Mouse (Mus musculus): ENCODE measurements around the gene Prr14l. TPM values are rescaled to one million over a fixed set of nuclear protein-coding genes. Genes with fewer than 3 reads are reported as not detected.

Gene Prr14l
- 36.9 TPM for polyA plus RNA-seq (2017; shearing (Covaris generic))

DNA sequence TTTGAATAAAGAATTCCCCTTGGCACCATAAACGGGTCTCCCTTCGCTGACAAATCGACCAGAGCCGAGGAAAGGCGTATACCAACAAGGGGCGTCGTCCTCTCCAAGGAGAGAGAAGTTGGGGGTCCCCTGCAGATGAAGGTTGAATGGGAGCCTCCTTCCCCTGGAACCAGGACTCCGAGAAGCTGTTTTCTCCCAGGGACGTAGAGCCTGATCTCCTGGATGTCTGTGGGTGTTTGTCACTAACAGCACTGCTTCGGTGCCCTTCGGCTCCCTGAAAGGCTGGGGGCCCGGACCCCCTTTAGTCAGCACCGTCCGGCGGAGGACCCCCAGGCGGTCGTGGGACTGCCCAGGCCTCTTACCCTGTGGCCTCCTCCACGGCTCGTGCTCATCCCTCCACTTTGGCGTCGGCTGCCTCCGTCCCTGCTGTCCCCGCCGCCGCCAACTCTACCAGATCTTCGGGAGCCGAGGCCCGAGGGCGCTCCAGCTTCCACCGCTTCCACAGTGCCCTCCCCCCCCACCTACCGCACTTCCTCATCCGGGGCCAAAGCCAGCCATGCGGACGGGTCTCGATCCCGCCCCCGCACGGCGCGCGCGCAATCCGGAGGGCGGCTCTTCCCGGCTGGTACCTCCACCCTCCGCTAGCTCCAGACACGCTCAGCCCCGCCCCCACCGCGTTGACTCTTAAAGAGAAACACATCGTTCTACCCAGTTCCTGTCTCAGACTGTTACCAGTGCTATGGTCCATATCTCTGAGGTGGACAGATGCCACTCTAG, at the start of gene Prr14l:
Gene Prr14l (minus strand): TSS at position 526 of the 777 bp plus-strand sequence.

DNA sequence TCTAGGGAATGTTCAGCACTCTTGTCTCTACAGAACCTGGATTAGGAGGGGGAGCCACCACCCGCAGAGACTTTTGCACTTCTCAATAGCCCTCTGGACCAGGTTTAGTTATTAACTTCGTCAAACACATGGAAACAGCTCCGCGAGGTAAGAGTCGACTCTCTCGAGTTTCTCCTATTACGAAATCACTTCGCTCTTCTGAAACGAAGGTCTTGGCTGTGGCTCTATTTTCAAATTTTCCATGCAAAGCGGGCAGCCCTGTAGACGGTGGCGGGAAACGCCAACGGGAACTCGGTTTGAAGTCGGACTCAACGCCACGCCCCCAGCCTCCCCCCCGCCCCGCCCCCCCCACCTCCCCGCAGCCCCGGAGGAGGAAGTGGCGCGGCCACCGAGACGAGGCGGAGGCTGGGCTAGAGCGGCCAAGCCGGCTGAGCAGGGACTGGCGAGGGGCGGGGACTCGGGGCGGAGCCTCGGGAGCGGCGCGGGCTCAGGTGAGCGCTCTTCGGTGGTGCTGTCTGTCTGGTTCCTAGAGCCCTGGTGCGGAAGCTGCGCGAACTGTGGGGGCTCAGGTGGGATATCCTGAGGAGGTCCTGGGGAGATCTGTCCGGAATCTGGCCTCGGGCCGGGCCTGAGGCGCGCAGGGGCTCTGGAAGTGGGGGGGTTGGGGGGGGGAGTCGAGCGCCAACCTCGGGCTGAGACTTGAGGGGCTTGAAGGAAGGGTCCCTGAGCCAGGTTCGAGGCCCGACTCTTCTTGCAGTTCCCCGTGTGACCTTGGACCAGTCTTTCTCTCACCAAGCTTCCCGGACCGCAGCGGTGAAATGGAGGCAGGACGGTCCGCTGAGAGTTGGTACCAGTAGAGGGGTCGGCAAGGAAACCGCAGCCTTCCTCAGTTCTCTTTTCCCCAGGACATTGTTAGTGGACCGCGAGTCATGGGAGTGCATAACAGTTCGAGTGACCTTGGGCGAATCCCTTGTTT, 9.5 kb upstream of the Prr14l start, which contains the start of gene Depdc5:
Gene Depdc5 (plus strand): TSS at position 449 of the 976 bp plus-strand sequence.

DNA sequence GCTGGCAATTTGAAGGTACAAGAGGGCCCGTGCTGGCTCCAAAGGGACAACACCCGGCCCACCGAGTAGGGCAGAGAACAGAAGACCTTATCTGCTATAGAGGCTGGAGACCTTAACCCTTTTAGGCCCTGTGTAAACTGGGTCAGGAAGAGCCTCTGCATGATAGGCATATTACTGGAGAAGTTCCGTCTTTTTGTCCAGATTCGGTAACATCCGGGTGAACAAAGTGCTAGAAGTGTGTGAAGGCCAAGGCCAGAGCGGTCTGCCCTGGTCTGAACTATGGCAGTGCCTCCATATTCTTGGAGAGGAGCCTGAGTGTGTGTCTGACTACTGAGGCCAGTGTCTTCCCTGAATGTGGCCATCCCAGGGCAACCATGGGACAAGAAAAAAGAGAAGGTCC, 27.0 kb downstream of the Prr14l start, which contains the start of gene Gm20671:
Gene Gm20671 (minus strand): TSS at position 101 of the 400 bp plus-strand sequence.

DNA sequence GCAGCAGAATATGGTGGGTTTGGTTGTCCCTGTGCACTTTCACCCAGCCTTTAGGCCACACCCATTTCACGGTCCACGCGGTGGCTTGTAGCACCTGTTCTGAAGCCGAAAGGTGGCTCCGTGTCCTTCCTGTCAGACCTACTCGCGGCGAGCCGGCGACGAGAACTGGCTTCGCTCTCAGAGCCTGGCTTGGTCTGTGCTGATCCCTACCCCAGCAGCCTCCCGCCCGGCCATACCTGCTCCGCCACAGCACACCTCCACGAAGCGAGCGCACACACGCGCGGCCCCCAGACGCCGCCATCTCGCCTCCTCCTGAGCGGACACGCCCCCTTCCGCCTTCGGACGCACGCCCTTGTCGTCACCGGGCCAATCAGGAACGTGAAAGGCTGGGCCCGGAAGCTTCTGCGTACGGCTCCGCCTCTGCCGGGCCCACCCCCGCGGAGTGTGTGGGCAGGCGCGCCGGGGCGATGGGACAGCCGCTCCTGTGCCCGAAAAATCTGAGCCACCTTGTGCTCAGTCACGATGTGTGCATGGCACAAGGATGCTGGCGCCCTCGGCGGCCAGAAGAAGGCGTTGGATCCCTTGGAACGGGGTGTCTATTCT, 68.6 kb downstream of the Prr14l start, which contains the start of gene Pisd:
Gene Pisd (minus strand): TSS at position 334 of the 603 bp plus-strand sequence.

Other genes starting within 250 kb of the Prr14l start
- 1.00 TPM for gene Yes1, start 243.1 kb downstream of the Prr14l start, polyA plus RNA-seq (2017; shearing (Covaris generic))
- gene Pisd, start 68.6 kb downstream of the Prr14l start, polyA plus RNA-seq (2017; shearing (Covaris generic)) = 133 TPM
- not detected for gene Gm20671, start 27.1 kb downstream of the Prr14l start, polyA plus RNA-seq (2017; shearing (Covaris generic))
- gene Depdc5, start 9.4 kb upstream of the Prr14l start, polyA plus RNA-seq (2017; shearing (Covaris generic)) = 29.2 TPM
- 217 TPM for gene Ywhah, start 164.6 kb upstream of the Prr14l start, polyA plus RNA-seq (2017; shearing (Covaris generic))
- gene Slc5a1, start 250.0 kb upstream of the Prr14l start, polyA plus RNA-seq (2017; shearing (Covaris generic)) = not detected

All from inflammation-experienced regulatory T-cells, adult 16 weeks (primary cell).